ENCODE assay signal across 8 mouse cellular contexts in the genomic region with DNA sequence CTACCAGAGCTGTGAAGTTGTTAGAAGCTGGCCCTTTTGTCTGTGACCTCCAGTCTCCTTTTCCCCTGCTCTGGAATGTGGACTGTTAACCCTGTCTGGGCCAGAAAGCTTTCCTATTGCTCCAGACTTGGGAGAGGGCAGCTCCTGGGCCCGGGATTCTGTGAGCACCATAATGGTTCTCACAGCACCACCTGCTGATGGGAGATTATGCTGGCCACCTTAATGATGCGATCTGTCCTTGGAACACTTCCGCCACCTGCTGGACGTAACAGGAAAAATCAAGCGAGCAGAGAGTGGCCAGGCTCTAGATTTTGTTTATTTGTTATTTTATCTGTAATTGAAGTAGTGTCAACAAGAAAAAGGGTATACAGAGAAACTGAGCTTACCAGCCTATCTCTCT. TPM values are rescaled to one million over a fixed set of nuclear protein-coding genes. Genes with fewer than 3 reads are reported as not detected.
DNase-seq lines count a peak whose midpoint lies in the region; ATAC-seq and TF ChIP-seq lines count a peak whose summit lies in the region.

No protein-coding gene starts in this region.

- no peaks in the 10 kb centered on the region for H3K4me1 ChIP-seq in bone marrow, adult 2 months (ENCODE audit: control insufficient read depth, insufficient read depth, low read length)
- H3K4me1 ChIP-seq in embryonic facial prominence, embryonic 15.5 days: peaks cover 15% of the 10 kb centered on the region
- H3K4me1 ChIP-seq in limb, embryonic 13.5 days: peaks cover 29% of the 10 kb centered on the region

- H3K36me3 ChIP-seq in embryonic facial prominence, embryonic 15.5 days: no peaks in the 10 kb centered on the region
- H3K36me3 ChIP-seq in limb, embryonic 13.5 days: no peaks in the 10 kb centered on the region
- peaks cover 4% of the 10 kb centered on the region; the same call in 1 of the 2 replicates for H3K36me3 ChIP-seq in splenic B cell, adult 2 months (ENCODE audit: control insufficient read depth, insufficient read depth, low read length, poor library complexity, severe bottlenecking)

- no peaks in the 10 kb centered on the region for H3K9me3 ChIP-seq in embryonic facial prominence, embryonic 15.5 days (replicated peaks)
- H3K9me3 ChIP-seq in limb, embryonic 13.5 days: no peaks in the 10 kb centered on the region

- peak; percentile 92 for DNase-seq in 3T3-L1 (ENCODE audit: low read depth, low spot score)
- peak; percentile 76 to 84 for DNase-seq in heart, adult 9 months (ENCODE audit: low spot score in 2 of 2)
- peak; percentile 89 for DNase-seq in kidney, adult 9 months
- peak; percentile 69 for DNase-seq in naive thymus-derived CD4-positive, alpha-beta T cell, adult 2 months (ENCODE audit: low read depth)
- DNase-seq in splenic B cell, adult 2 months (ENCODE audit: low read depth, low spot score): peak; percentile 93

- H3K9ac ChIP-seq in embryonic facial prominence, embryonic 15.5 days: no peak overlapping the region
- no peak overlapping the region for H3K9ac ChIP-seq in limb, embryonic 13.5 days

- peak; percentile 74; the same call in 1 of the 2 replicates for ATAC-seq in embryonic facial prominence, embryonic 15.5 days (ENCODE audit: insufficient number of reproducible peaks, low FRiP score, low TSS enrichment, low read depth)
- ATAC-seq in limb, embryonic 13.5 days (ENCODE audit: low FRiP score, low read depth): peak; percentile 77

- H3K4me2 ChIP-seq in embryonic facial prominence, embryonic 15.5 days (replicated peaks): no peak overlapping the region
- H3K4me2 ChIP-seq in limb, embryonic 13.5 days (replicated peaks): no peak overlapping the region

- TF ChIP-seq POLR2A in bone marrow, adult 2 months (IDR thresholded peaks at IDR 0.05; ENCODE audit: borderline replicate concordance, control insufficient read depth, low read depth, low read length): no peak

- peak; percentile 92 for TF ChIP-seq CTCF in bone marrow, adult 2 months (IDR thresholded peaks at IDR 0.05; ENCODE audit: control insufficient read depth, insufficient read depth, low read length)

- no peak overlapping the region for H3K27ac ChIP-seq in bone marrow, adult 2 months (ENCODE audit: control insufficient read depth, insufficient read depth, low read depth, low read length, poor library complexity)
- no peak overlapping the region for H3K27ac ChIP-seq in embryonic facial prominence, embryonic 15.5 days (replicated peaks)
- no peak overlapping the region for H3K27ac ChIP-seq in limb, embryonic 13.5 days

- H3K27me3 ChIP-seq in embryonic facial prominence, embryonic 15.5 days: peaks cover 43% of the 10 kb centered on the region
- H3K27me3 ChIP-seq in limb, embryonic 13.5 days: peaks cover 48% of the 10 kb centered on the region
- no peaks in the 10 kb centered on the region for H3K27me3 ChIP-seq in splenic B cell, adult 2 months (ENCODE audit: control insufficient read depth, insufficient read depth, low read length, poor library complexity, severe bottlenecking)

- no peak overlapping the region for H3K4me3 ChIP-seq in bone marrow, adult 2 months (replicated peaks; ENCODE audit: control insufficient read depth, low read depth, low read length)
- H3K4me3 ChIP-seq in embryonic facial prominence, embryonic 15.5 days (replicated peaks): no peak overlapping the region
- H3K4me3 ChIP-seq in limb, embryonic 13.5 days: no peak overlapping the region

- WGBS in bone marrow, adult 2 months: 1% methylated on average over 5 of the region's 5 CpGs
- 0% methylated on average over 5 of the region's 5 CpGs for WGBS in embryonic facial prominence, embryonic 15.5 days
- WGBS in limb, embryonic 13.5 days: 0% methylated on average over 5 of the region's 5 CpGs

RNA-seq across cellular contexts. Expression of gene Sost, which starts 2.0 kb away (rescaled TPM):
- polyA plus RNA-seq in bone marrow, adult 2 months (2011; ENCODE audit: insufficient read depth, insufficient read length, low replicate concordance, missing spikeins): not detected in 2 replicates
- polyA plus RNA-seq in embryonic facial prominence, embryonic 15.5 days (2015; fragmentation: Nextera tagmentation; extraction: Ambion mirVana): 0.23 and 0.49 TPM in 2 replicates
- polyA plus RNA-seq in limb, embryonic 13.5 days (2015; fragmentation: Nextera tagmentation; extraction: Ambion mirVana): 0.38 TPM in 2 replicates

RNA-seq across cellular contexts. Expression of gene Cfap97d1, which starts 15.3 kb away (rescaled TPM):
- polyA plus RNA-seq in bone marrow, adult 2 months (2011; ENCODE audit: insufficient read depth, insufficient read length, low replicate concordance, missing spikeins): not detected in 2 replicates
- not detected in 2 replicates for polyA plus RNA-seq in embryonic facial prominence, embryonic 15.5 days (2015; fragmentation: Nextera tagmentation; extraction: Ambion mirVana)
- polyA plus RNA-seq in limb, embryonic 13.5 days (2015; fragmentation: Nextera tagmentation; extraction: Ambion mirVana): not detected in 2 replicates

RNA-seq across cellular contexts. Expression of gene Dusp3, which starts 18.0 kb away (rescaled TPM):
- polyA plus RNA-seq in bone marrow, adult 2 months (2011; ENCODE audit: insufficient read depth, insufficient read length, low replicate concordance, missing spikeins): 8.2 and 15.2 TPM in 2 replicates
- polyA plus RNA-seq in embryonic facial prominence, embryonic 15.5 days (2015; fragmentation: Nextera tagmentation; extraction: Ambion mirVana): 26.2 and 29.9 TPM in 2 replicates
- 18.6 and 19.4 TPM in 2 replicates for polyA plus RNA-seq in limb, embryonic 13.5 days (2015; fragmentation: Nextera tagmentation; extraction: Ambion mirVana)

RNA-seq across cellular contexts. Expression of gene Mpp3, which starts 59.5 kb away (rescaled TPM):
- polyA plus RNA-seq in bone marrow, adult 2 months (2011; ENCODE audit: insufficient read depth, insufficient read length, low replicate concordance, missing spikeins): not detected in 2 replicates
- 5.5 and 6.2 TPM in 2 replicates for polyA plus RNA-seq in embryonic facial prominence, embryonic 15.5 days (2015; fragmentation: Nextera tagmentation; extraction: Ambion mirVana)
- polyA plus RNA-seq in limb, embryonic 13.5 days (2015; fragmentation: Nextera tagmentation; extraction: Ambion mirVana): 10.0 and 10.2 TPM in 2 replicates
